Mouse (Mus musculus): ENCODE data around the gene Mul1. TPM values are rescaled to one million over a fixed set of nuclear protein-coding genes. Genes with fewer than 3 reads are reported as not detected.

Mul1 gene
- polyA plus RNA-seq, 1 experiment from 2014 or later: 22.3 TPM

GRCm38 (mm10) chr4:138448872-138449615 lies 14.6 kb downstream of the Mul1 start:
- Histone ChIP-seq H3K4me3 (ENCODE audit: low read length) (no peak overlapping the region), H3K9me3 (replicated peaks; ENCODE audit: control insufficient read depth, low read length) (no peaks in the 10 kb centered on the region), H3K36me3 (ENCODE audit: control insufficient read depth, insufficient read depth) (no peaks in the 10 kb centered on the region), H3K9ac (ENCODE audit: low read length) (no peak overlapping the region), H3K27me3 (ENCODE audit: control insufficient read depth, insufficient read depth, low read length) (peaks cover 48% of the 10 kb centered on the region), H3K27ac (ENCODE audit: low read length) (no peak overlapping the region), H3K4me2 (ENCODE audit: low read depth, low read length) (no peak overlapping the region), H3K4me1 (ENCODE audit: control insufficient read depth, insufficient read depth, low read length) (peaks cover 5% of the 10 kb centered on the region; the same call in 1 of the 2 replicates)
- WGBS: 56% methylated on average over 7 of the region's 7 CpGs
- ATAC-seq (replicated peaks; ENCODE audit: extremely low read depth, insufficient read depth, low FRiP score): no peak

GRCm38 (mm10) chr4:138449636-138450314 lies 15.3 kb downstream of the Mul1 start:
- Histone ChIP-seq H3K9me3 (replicated peaks; ENCODE audit: control insufficient read depth, low read length) (no peaks in the 10 kb centered on the region), H3K36me3 (ENCODE audit: control insufficient read depth, insufficient read depth) (no peaks in the 10 kb centered on the region), H3K4me3 (ENCODE audit: low read length) (no peak overlapping the region), H3K4me1 (ENCODE audit: control insufficient read depth, insufficient read depth, low read length) (peaks cover 5% of the 10 kb centered on the region; the same call in 1 of the 2 replicates), H3K27me3 (ENCODE audit: control insufficient read depth, insufficient read depth, low read length) (peaks cover 48% of the 10 kb centered on the region), H3K27ac (ENCODE audit: low read length) (no peak overlapping the region), H3K4me2 (ENCODE audit: low read depth, low read length) (no peak overlapping the region), H3K9ac (ENCODE audit: low read length) (no peak overlapping the region)
- no peak for ATAC-seq (replicated peaks; ENCODE audit: extremely low read depth, insufficient read depth, low FRiP score)
- 57% methylated on average over 12 of the region's 12 CpGs for WGBS

- WGBS: 37% methylated on average over 15 of the region's 15 CpGs
- Histone ChIP-seq H3K4me1 (ENCODE audit: control insufficient read depth, insufficient read depth, low read length) (peaks cover 5% of the 10 kb centered on the region; the same call in 1 of the 2 replicates), H3K4me2 (ENCODE audit: low read depth, low read length) (no peak overlapping the region)
Observed at GRCm38 (mm10) chr4:138452306-138453096, 18.0 kb downstream of the Mul1 start.

GRCm38 (mm10) chr4:138453097-138453752 lies 18.8 kb downstream of the Mul1 start:
- H3K4me2 ChIP-seq (ENCODE audit: low read depth, low read length): peak overlapping the region; percentile 96
- ATAC-seq (replicated peaks; ENCODE audit: extremely low read depth, insufficient read depth, low FRiP score): no peak
- H3K4me3 ChIP-seq (ENCODE audit: low read length): peak overlapping the region; percentile 60
- no peaks in the 10 kb centered on the region for H3K9me3 ChIP-seq (replicated peaks; ENCODE audit: control insufficient read depth, low read length)
- H3K27me3 ChIP-seq (ENCODE audit: control insufficient read depth, insufficient read depth, low read length): peaks cover 69% of the 10 kb centered on the region
- 10% methylated on average over 19 of the region's 19 CpGs for WGBS
- no peaks in the 10 kb centered on the region for H3K36me3 ChIP-seq (ENCODE audit: control insufficient read depth, insufficient read depth)
- peak overlapping the region; percentile 73 for H3K9ac ChIP-seq (ENCODE audit: low read length)
- H3K4me1 ChIP-seq (ENCODE audit: control insufficient read depth, insufficient read depth, low read length): peaks cover 5% of the 10 kb centered on the region; the same call in 1 of the 2 replicates
- no peak overlapping the region for H3K27ac ChIP-seq (ENCODE audit: low read length)

More at GRCm38 (mm10) chr4:138452306-138453096, 18.0 kb downstream of the Mul1 start:
- H3K36me3 ChIP-seq (ENCODE audit: control insufficient read depth, insufficient read depth): no peaks in the 10 kb centered on the region
- peaks cover 62% of the 10 kb centered on the region for H3K27me3 ChIP-seq (ENCODE audit: control insufficient read depth, insufficient read depth, low read length)
- no peak overlapping the region for H3K27ac ChIP-seq (ENCODE audit: low read length)
- ATAC-seq (replicated peaks; ENCODE audit: extremely low read depth, insufficient read depth, low FRiP score): no peak
- no peaks in the 10 kb centered on the region for H3K9me3 ChIP-seq (replicated peaks; ENCODE audit: control insufficient read depth, low read length)
- no peak overlapping the region for H3K4me3 ChIP-seq (ENCODE audit: low read length)
- H3K9ac ChIP-seq (ENCODE audit: low read length): no peak overlapping the region

GRCm38 (mm10) chr4:138453753-138454570 lies 19.5 kb downstream of the Mul1 start, which contains the start of gene Camk2n1:
Gene Camk2n1, plus strand, starts transcription at chr4:138454314.
- ATAC-seq (replicated peaks; ENCODE audit: extremely low read depth, insufficient read depth, low FRiP score): peak; percentile 83
- Histone ChIP-seq H3K36me3 (ENCODE audit: control insufficient read depth, insufficient read depth) (no peaks in the 10 kb centered on the region), H3K9me3 (replicated peaks; ENCODE audit: control insufficient read depth, low read length) (no peaks in the 10 kb centered on the region), H3K9ac (ENCODE audit: low read length) (peak within 1 kb of the TSS; percentile 73), H3K4me3 (ENCODE audit: low read length) (peak within 1 kb of the TSS; percentile 60), H3K27me3 (ENCODE audit: control insufficient read depth, insufficient read depth, low read length) (peaks cover 73% of the 10 kb centered on the region), H3K4me1 (ENCODE audit: control insufficient read depth, insufficient read depth, low read length) (peaks cover 5% of the 10 kb centered on the region; the same call in 1 of the 2 replicates), H3K4me2 (ENCODE audit: low read depth, low read length) (peak within 1 kb of the TSS; percentile 96), H3K27ac (ENCODE audit: low read length) (no peak within 1 kb of the TSS)
- under 1% methylated on average over 45 of the region's 64 CpGs for WGBS

GRCm38 (mm10) chr4:138454571-138455140 lies 20.2 kb downstream of the Mul1 start:
- no peak overlapping the region for H3K27ac ChIP-seq (ENCODE audit: low read length)
- peaks cover 73% of the 10 kb centered on the region for H3K27me3 ChIP-seq (ENCODE audit: control insufficient read depth, insufficient read depth, low read length)
- H3K4me3 ChIP-seq (ENCODE audit: low read length): peak overlapping the region; percentile 60
- H3K9ac ChIP-seq (ENCODE audit: low read length): peak overlapping the region; percentile 73
- no peaks in the 10 kb centered on the region for H3K9me3 ChIP-seq (replicated peaks; ENCODE audit: control insufficient read depth, low read length)
- peak; percentile 21 for ATAC-seq (replicated peaks; ENCODE audit: extremely low read depth, insufficient read depth, low FRiP score)
- H3K36me3 ChIP-seq (ENCODE audit: control insufficient read depth, insufficient read depth): no peaks in the 10 kb centered on the region
- peaks cover 5% of the 10 kb centered on the region; the same call in 1 of the 2 replicates for H3K4me1 ChIP-seq (ENCODE audit: control insufficient read depth, insufficient read depth, low read length)
- H3K4me2 ChIP-seq (ENCODE audit: low read depth, low read length): peak overlapping the region; percentile 96
- 1% methylated on average over 67 of the region's 78 CpGs for WGBS

GRCm38 (mm10) chr4:138455141-138455955 lies 20.9 kb downstream of the Mul1 start:
- 1% methylated on average over 54 of the region's 58 CpGs for WGBS

More at GRCm38 (mm10) chr4:138455141-138455955, 20.9 kb downstream of the Mul1 start:
- H3K4me1 ChIP-seq (ENCODE audit: control insufficient read depth, insufficient read depth, low read length): peaks cover 5% of the 10 kb centered on the region; the same call in 1 of the 2 replicates
- peaks cover 67% of the 10 kb centered on the region for H3K27me3 ChIP-seq (ENCODE audit: control insufficient read depth, insufficient read depth, low read length)
- H3K4me3 ChIP-seq (ENCODE audit: low read length): peak overlapping the region; percentile 60
- no peaks in the 10 kb centered on the region for H3K36me3 ChIP-seq (ENCODE audit: control insufficient read depth, insufficient read depth)
- H3K27ac ChIP-seq (ENCODE audit: low read length): no peak overlapping the region
- ATAC-seq (replicated peaks; ENCODE audit: extremely low read depth, insufficient read depth, low FRiP score): peak; percentile 4; the same call in 1 of the 2 replicates
- H3K9me3 ChIP-seq (replicated peaks; ENCODE audit: control insufficient read depth, low read length): no peaks in the 10 kb centered on the region
- peak overlapping the region; percentile 73 for H3K9ac ChIP-seq (ENCODE audit: low read length)
- H3K4me2 ChIP-seq (ENCODE audit: low read depth, low read length): peak overlapping the region; percentile 96
